Mouse (Mus musculus) urinary bladder, adult 2 months (tissue): Measurements from ENCODE around the gene 1700066M21Rik. TPM values are rescaled to one million over a fixed set of nuclear protein-coding genes. Genes with fewer than 3 reads are reported as not detected.
A peak's percentile ranks its signal among the peaks of the same experiment; 100 is the strongest.

Experiments
- DNase-seq: peaks from one replicate; pipeline ENCODE4 v3.0.0; 2022; ENCODE audit warnings: low spot score
- polyA plus RNA-seq: library from polyadenylated mRNA; depleted of rRNA; stranded (reverse); fragments of >200 nt; gene quantifications from 2 replicates; pipeline ENCODE4 v1.2.3, GENCODE M21; 2012; rRNA removed

Gene 1700066M21Rik
- polyA plus RNA-seq, 1 experiment, result 5.4 TPM

- no peak for DNase-seq
Observed at GRCm38 (mm10) chr1:57392417-57392816, 15.0 kb downstream of the 1700066M21Rik start.

DNA sequence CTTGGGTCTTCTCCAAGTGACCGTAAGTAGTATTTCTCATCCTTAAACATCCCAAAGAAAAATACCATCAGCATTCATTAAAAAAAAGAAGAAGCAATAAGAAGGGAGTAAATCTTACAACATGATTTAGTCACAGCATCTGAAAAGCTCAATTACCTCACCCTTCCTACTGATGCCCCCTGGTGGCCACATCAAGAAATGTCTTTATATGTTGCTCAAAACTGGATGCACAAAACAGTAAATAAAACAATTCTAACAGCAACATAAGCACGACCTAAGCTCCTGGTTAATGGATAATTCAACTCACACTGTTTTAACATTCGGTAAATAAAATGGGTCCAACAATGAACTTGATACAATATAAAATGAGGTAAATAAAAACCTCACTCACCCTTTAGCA, 16.6 kb downstream of the 1700066M21Rik start:
- DNase-seq, result no peak

GRCm38 (mm10) chr1:57400321-57400720, 22.9 kb downstream of the 1700066M21Rik start:
- DNase-seq, result no peak

DNA sequence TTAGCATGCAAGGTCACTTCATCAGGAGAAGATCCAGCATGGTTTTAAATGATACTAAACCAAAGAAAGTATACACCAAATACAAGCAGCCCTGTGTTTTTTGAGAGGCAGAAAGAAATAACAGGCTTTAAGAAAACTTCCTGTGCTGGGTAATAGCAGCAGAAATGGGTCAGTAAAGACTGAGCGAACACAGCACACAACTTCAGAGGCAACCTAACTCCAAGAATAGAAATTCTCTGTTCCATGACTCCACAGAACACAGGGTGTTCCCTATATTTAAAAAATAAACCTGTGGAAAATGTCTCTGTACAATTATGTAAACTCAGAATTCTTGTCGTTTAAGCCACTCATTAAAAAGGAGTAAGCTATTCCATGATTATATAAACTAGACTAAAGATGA, 23.5 kb downstream of the 1700066M21Rik start:
- no peak for DNase-seq

GRCm38 (mm10) chr1:57402116-57402515, 24.7 kb downstream of the 1700066M21Rik start:
- DNase-seq, result no peak

DNA sequence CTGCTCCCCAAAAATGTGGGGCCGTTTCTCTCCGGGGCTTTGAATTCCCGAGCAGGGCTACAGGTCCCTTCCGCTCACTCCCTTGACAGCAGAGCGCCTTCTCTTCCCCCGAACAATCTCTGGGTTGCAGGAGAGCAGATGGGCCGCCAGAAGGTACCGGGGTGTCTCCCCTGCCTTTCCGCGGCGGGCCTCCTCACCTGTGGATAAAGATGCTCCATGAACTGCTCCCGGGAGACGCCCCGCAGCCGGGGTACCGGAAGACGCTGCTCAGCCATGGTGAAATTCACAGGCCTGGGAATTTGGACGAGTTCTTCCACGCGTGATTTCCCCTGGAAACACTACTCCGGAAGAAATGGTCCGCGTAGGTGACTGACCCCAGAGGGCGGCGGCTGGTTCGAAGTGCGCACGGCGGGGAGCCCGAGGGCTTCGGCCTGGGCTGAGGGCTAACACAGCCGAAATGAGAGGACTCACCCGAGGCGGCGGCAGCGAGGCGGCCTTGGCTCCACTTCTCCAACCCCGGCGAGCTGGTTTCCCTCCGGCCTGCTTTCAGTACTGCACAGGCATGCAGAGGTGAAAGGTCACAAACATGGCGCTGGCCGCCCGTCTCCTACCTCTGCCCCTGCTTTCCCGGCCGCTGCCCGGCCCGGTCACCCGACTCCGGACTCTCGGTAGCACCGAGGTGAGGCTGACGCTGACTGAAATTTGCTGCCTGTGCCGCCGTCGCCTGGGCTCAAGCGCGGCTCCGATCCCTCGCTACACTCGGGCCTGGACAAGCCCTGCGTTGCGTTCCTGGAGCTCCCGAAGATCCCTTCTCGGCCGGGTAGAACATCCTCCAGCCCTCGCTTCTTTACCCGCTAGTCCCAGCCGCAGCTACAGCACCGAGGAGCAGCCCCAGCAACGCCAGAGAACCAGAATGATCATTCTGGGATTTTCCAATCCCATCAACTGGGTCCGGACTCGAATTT, 29.0 kb downstream of the 1700066M21Rik start, which contains the start of the genes Maip1 and Tyw5:
Maip1 (plus strand) TSS at position 142 of the 965 bp plus-strand sequence.
Tyw5 (minus strand) TSS at position 915 of the 965 bp plus-strand sequence.
- DNase-seq, result peak; percentile 87

- no peak for DNase-seq
Observed at GRCm38 (mm10) chr1:57408994-57409393, 31.6 kb downstream of the 1700066M21Rik start.

- no peak for DNase-seq
Observed at GRCm38 (mm10) chr1:57413397-57413796, 36.0 kb downstream of the 1700066M21Rik start.

DNA sequence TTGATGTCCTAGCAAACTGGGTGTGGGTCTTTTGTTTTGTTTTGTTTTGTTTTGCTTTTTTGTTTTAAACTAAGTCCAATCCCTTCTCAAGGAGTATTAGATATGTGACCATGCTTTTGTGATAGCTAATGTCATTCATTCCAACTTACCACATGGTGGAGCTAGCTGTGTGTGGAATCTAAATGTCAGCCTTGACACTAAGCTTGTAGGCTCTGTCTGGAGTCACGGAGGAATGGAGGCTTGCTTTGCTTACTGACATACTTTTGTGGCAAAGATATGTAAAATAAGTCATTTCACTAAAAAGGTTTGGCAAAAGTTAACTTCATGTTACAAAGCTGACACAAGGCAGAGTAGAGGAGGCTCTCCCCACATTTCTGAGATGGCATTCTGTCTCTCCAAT, 46.3 kb downstream of the 1700066M21Rik start:
- DNase-seq, result no peak

GRCm38 (mm10) chr1:57428368-57429308, 51.2 kb downstream of the 1700066M21Rik start:
- peak; percentile 69 for DNase-seq

DNA sequence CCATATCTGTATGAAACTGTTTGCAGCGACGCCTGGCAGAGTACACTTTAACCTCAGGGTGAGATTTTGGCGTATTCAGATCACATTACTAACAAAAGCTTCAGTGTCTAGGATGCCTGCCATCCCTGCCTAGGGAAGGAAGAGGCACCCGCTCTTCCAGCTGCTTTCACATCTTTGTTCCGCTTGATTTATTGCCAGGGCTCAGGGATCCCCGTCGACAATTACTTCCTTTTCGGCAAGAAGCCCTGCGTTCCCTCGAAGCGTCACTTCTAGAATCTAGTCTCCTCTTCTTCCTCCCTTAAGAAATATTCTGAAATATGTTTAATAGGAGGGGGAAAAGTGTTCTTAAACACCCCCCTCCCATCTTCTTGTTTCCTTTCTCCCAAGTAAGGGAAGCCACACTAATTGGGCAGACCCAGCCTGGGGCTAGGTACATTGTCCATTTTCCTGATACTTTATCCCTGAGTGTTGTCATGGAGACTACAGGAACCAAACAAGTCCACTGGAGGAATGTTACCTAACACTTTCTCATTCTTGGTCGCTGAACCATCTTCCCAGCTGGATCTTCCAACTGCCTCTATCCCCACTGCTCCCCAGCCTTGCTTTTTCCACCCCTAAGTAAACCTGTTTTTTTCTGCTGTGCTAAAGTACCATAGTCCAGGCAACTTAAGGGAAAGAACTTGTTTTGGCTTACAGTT, 52.5 kb downstream of the 1700066M21Rik start:
- DNase-seq, result no peak

- no peak for DNase-seq
Observed at GRCm38 (mm10) chr1:57433141-57433540, 55.7 kb downstream of the 1700066M21Rik start.

Other genes with a start within 250 kb of the 1700066M21Rik start
- gene Maip1, start 28.7 kb downstream of the 1700066M21Rik start, polyA plus RNA-seq, result 8.5 and 8.6 TPM in 2 replicates
- 26.1 and 30.2 TPM in 2 replicates for gene Tyw5, start 29.5 kb downstream of the 1700066M21Rik start, polyA plus RNA-seq